Mouse (Mus musculus): Measurements from ENCODE around the gene AI661453. TPM values are rescaled to one million over a fixed set of nuclear protein-coding genes. Genes with fewer than 3 reads are reported as not detected.

Gene AI661453
- total RNA-seq, 2 experiments from 2014 or later, result 0.46 to 0.54 TPM

Other genes starting within 250 kb of the AI661453 start
- 10 to 100 TPM; 30.0 to 33.6 TPM for gene Mrps10, start 67.7 kb upstream of the AI661453 start, total RNA-seq (2021)
- 1 to 10 TPM; 1.7 to 2.8 TPM for gene Guca1b, start 51.2 kb upstream of the AI661453 start, total RNA-seq (2021)
- under 1 TPM in 1 of 2 experiments, not detected in 1; 0.40 TPM for gene Guca1a, start 36.0 kb upstream of the AI661453 start, total RNA-seq (2021)
- under 1 TPM in 1 of 2 experiments, not detected in 1; 0.21 TPM for gene 1700001C19Rik, start 761 bp downstream of the AI661453 start, total RNA-seq (2021)
- gene Taf8, start 65.7 kb downstream of the AI661453 start, total RNA-seq (2021), result 10 to 100 TPM; 16.8 to 19.1 TPM
- 10 to 100 TPM; 33.6 to 40.7 TPM for gene Ccnd3, start 68.4 kb downstream of the AI661453 start, total RNA-seq (2021)
- 10 to 100 TPM; 18.3 to 18.7 TPM for gene Bysl, start 174.9 kb downstream of the AI661453 start, total RNA-seq (2021)
- 10 to 100 TPM; 33.0 to 33.5 TPM for gene Med20, start 175.0 kb downstream of the AI661453 start, total RNA-seq (2021)
- 1 to 10 TPM; 3.3 to 8.3 TPM for gene Gm20517, start 175.0 kb downstream of the AI661453 start, total RNA-seq (2021)
- 10 to 100 TPM in 1 of 2 experiments, 1 to 10 TPM in 1; 8.0 to 11.3 TPM for gene Usp49, start 194.1 kb downstream of the AI661453 start, total RNA-seq (2021)

All from left cerebral cortex, adult 18-20 months (tissue).